Mouse (Mus musculus) B cell, adult 2 months (primary cell): ENCODE measurements around the gene Plbd2.
A peak's percentile ranks its signal among the peaks of the same experiment; 100 is the strongest.

Experiments
- DNase-seq, 2 experiments: peaks; one replicate each; pipeline ENCODE4 v3.0.0; 2022

Plbd2 gene

DNA sequence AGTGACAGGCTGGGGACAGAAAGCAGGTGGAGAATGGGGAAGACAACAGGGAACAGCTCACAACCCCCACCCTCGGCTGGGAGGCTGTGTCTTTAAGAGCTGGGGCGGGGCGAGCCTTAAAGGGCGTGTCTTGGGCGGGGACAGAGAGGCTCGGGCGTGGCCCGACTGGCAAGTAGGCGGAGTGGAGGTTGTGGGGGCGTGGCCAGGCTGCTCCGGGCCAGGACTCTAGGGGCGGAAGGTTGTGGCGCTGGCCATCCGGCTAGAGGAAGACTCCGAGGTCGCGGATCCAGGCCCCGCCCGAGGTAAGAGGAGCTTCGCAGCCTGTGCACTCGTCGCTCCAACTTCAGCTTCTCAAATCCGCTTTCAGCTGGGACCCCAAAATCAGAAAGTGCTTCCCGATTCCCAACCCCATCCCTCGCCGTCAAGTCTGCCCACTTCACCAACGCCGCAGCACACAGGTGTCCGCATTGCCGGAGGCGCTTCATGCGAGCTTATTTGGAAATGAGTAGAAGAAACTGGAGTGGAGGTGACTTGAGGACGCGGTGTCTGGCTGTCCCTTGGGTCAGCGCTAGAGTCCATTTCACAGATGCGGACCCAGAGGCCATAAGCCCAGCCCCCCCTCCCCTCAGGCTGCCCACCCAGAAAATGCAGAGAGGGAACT is 7.7 kb upstream of the Plbd2 start, which contains the start of gene Slc8b1:
TSS of gene Slc8b1 (plus strand) at position 187 of the 661 bp plus-strand sequence.
- peak; percentile 99 for DNase-seq

DNA sequence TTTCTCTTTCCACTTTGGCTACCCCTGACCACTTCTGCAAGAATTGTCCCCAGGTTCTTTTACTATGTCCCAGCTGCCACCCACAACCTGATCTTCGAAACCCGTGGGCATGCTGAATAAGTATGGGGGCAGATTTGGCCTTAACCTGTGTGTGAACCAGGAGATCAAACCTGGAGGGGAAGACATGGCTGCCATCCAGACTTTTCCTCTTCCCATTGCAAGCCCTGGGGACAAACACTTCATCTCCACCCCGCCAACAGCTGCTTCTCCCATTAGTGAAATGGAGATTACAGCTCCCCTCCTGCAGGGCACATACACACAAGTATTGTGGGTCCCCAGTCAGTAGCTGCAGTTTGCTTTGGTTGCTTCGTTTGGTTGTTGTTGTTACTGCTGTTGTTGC is 3.9 kb upstream of the Plbd2 start:
- DNase-seq = no peak

DNA sequence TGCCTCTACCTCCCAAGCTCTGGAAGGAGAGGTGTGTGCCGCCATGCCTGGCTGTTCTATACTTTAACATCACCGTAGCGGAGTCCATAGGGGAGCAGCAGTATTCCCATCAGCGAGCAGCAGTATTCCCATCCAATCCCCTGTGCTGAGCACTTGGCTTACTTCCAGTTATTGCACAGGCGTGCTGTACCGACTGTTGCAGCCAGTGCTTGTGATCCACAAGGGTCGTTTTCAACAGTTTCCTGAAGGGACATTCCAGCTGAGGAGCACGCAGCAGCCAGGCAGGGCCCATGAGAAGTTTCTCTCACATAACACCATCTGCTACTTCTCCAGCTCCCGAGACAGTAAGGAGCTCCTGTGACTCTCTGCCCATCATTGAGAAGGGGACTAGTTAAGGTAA is 3.1 kb upstream of the Plbd2 start:
- DNase-seq = no peak

DNA sequence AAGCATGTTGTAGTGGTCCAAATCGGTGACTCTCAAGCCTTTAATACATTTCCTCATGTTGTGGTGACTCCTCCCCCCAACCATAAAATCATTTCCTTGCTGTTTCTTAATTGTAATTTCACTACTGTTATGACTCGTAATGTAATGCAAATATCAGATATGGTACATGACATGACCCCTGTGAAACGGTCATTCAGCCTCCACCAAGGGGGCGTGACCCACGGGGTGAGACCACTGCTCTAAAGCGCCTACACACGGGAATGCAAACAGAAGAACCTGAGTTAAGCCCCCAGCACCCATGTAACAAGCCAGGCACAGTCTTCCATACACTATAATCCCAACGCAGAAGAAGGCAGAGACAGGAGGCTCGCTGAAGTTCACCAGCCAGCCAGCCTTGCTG is 2.4 kb upstream of the Plbd2 start:
- DNase-seq = no peak

DNA sequence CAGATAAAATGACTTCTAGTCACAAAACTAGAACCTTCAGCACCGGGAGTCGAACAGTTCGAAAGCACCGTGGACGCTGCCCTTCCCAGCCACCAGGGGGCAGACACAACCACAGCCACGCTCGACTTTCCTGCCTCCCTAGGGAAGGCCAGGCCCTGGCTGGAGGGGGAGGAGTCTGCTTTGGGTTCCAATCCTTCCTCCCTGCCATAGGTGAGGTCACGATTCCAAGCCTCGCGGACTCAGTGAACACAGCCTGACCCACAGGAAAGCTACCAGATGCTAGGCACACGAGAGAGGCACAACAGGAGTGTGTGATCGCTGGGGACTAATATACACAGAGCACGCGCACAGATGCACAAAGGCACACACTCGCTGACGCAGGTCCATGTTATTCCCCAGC is 1.9 kb upstream of the Plbd2 start:
- DNase-seq = peak; percentile 72 to 78

DNA sequence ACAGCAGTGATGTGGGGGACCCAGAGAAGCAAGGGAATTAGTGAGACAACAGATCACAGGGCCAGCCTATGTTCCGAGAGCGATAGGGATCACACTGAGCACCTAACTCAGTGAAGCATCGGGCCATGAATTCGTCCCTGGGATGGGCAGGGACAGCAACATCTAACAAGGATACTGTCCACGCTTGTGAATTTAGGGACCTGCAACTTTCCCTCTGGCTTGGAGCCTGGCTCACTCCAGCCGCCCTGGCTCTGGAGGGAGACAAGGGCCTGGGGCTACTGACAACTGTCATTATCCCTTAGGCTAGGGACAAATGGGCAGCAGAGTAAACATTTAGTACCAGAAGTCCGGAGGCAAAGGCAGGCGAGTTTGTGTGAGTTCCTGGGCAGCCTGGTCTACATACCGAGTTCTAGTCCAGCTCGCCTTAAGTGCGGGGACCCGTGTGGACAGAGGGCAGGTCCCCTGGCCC is 716 bp downstream of the Plbd2 start:
- DNase-seq = no peak

DNA sequence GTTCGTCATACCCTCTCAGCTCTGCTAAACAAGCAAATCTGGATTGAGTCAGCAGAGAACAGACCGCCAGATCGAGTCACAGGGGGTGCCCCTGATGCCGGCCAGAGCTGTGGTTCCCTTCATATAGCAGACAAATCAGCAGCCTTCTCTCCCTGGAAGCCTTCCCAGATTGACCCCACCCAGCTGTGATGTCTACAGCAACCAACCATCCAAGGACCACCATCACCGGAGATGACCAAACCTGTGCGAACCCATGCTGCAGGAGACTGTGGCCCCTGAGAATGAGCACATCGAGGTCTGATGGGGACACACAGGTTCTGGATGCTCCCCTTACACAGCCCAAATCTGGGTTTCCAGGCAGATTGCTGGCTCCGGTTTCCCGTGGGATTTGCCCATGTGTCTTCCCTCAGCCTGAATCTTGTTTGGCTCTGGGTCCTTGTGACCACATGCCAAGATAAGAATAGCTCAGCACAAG is 1.2 kb downstream of the Plbd2 start:
- no peak for DNase-seq

DNA sequence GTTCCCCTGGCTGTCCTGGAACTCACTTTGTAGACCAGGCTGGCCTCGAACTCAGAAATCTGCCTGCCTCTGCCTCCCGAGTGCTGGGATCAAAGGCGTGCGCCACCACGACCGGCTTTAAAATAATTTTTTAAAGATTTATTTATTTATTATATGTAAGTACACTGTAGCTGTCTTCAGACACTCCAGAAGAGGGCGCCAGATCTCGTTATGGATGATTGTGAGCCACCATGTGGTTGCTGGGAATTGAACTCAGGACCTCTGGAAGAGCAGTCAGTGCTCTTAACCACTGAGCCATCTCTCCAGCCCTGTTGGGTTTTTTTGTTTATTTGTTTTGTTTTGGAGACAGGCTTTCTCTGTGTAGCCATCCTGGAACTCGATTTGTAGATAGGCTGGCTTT is 2.8 kb downstream of the Plbd2 start:
- peak; percentile 46 to 51 for DNase-seq

DNA sequence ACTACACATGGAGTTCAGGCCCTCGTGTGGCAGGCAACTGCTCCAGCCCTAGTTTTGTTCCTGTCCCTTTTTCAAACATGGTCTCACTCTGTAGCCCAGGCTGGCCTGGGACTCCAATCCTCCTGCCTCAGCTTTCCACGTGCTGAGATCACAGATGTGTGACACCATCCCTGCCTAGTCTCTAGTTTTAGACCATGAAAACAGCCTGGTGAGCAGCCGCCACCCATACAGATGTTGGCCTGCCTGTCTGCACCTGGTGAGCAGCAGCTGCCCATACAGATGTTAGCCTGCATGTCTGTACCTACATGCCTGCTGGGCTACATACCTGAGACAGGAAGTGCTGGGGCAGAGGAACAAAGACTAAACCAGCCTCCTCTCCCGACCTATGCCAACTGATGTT is 4.2 kb downstream of the Plbd2 start:
- no peak for DNase-seq

DNA sequence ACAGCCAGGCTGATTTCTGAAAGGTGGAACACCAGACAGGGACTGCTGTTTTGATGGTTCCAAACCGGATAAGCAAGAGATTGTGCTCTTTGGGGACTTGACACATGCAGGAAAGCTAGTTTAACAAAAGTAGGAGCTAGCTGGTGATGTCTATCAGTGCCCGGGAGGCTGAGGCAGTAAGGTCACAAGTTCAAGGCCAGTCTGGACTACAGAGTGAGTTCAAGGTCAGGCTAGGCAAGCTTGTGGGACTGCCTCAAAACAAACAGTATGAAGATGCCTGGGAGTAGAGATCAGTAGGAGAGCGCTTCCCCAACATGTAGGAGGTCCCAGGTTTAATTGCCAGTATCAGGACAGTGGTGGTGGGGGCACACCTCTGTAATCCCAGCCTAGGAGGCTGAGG is 6.4 kb downstream of the Plbd2 start:
- DNase-seq = no peak

DNA sequence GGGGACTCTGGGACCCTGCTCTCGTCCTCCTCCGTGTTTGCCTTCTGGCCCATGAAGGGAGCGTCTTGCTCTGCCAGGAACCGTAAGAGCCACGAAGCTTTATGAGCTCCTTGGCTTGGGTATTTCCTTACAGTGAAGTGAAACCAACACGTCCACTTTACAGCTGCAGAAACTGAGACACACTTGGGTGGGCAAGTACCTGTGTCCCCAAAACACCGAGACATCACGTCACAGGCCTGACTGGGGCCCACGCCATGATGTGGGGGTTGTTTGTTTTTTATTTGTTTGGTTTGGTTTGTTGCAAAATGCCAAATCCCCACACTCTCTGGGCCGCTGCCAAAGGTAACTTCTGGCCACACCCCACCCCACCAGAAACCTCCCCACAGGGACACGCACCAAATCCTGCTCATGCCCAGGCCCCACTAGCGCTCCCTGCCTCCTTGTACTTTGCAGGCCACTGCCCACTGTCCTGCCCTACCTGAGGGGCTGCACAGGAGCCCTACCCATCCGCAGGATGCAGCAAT is 7.7 kb downstream of the Plbd2 start:
- peak; percentile 28 to 36 for DNase-seq

DNA sequence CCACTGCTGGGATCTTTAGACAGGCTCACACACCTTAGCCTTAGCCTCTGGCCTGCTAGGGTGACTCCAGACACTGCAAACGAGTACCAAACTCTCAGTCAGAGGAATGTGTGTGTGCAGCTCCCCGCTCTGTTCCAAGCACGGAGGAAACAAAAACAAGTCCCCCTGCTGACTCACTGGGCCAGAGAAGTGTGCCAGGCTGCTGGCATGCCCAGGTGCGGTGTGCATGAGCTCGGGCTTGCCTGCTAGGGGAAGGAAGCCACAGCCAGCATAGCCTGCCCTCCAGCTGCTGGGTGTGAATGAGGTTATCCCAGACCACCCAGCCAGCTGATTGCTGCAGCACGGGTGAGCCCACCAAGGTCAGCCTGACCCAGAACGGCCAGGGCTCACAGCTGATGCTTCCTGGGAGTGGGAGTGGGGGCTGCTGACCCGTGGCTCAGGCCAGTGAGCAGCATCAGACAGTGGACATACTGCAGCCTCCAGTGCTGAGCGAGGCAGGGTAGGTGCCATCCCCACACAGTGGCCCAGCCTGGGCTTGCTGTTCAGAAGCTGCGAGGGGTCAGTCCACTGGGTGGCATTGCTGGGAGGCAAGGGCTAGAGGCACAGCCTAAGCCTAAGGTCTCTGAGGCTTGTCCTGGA is 8.2 kb downstream of the Plbd2 start:
- no peak for DNase-seq

DNA sequence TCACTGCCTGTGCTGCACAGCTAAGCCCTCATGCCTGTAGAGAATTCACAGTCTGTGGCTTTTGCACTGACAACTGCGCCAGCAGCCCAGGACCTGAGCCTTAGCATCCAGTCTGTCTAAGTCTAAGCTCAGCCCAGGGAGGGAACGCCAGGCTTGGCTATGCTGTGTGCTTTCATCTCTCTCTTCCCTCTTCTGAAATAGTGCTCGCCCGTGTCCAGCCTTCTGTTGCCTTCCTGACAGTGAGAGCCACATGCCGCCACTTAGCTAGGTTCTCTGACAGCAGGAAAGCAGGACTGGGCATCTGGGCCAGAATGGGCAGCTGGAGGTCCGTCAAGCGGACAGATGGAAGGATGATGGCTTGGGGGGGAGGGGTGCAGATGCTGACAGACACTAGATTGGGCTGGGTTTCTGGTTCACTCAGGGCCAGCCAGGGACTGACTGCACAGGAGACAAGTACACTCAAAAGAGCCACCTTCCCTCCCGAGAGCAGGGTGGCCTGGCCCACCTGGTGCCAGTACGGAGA is 9.5 kb downstream of the Plbd2 start:
- DNase-seq = no peak

DNA sequence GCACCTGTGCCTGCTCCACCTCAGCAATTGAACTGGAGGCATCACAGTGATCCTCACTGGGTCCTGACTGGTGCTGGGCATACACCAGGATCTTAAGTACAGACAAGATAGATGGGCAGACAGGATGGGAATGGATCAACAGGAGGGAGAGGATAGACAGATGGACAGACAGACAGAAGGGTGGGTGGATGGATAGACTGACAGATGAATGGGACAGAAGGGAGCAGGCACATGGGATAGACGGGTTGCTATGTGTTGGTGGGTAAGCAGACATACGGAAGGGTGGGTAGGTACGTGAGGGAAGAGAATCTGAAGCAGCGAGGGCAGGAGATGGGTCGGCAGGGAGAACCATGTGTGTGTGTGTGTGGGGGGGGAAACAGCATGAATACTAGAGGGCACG is 10.0 kb downstream of the Plbd2 start:
- DNase-seq = no peak

DNA sequence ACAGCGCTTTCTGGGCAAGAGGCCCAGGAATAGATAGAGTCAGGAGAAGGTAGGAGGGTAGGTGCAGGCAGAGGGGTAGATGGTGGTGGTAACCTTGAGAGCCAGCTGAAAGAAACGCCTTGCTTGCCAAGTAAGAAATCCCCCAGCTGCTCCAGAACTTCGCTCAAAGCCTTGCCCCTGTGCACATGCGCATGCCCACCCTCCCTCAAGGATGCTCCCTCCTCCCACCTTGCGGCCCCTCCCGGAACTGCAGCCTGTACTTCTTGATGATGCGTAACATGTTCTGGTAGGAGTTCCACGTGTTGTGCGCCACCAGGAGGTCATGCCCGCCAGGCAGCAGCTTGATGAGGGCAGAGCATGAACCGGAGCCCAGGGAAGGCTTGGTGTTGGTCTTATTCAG is 11.0 kb downstream of the Plbd2 start:
- DNase-seq = no peak

DNA sequence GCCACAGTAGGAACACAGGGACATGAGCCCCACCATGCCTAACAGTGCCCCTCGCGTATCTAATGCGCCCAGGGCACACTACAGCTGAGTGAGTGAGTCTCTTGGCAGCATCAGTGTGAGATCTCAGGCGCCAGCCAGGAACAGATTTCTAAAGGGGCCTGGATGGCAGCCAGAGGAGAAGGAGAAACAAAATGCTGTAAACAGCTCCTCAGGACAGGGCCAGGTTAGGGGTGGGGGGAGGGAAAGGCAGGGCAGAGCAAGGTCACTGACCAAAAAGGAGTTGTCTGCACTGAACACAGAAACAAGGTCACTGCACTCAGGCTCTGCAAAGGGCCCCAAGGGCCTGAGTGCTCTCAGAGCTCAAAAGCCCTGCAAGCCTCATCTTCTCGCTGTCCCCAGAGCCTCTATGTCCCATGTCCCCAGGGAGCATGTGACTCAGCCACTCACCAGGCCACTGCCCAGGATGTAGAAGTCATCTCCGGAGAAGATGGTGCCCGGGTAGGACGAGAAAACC is 12.7 kb downstream of the Plbd2 start:
- DNase-seq = no peak

DNA sequence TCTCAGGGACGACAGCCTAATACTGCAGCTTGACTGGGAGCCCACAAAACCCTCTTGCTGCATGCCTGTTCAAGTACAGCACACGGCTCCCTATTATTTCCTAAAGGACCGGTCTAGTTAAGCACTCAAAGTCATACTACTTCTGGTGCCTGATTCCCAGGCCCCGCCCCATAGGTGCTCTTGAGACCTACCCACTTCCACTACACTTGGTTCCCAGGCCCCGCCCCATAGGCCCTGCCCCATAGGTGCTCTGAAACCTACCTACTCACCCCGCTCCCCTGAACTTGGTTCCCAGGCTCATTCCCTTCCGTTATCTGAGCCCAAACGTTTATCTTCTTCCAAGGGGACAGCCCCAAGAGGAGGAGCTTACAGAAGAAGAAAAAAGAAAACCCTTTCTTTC is 15.6 kb downstream of the Plbd2 start:
- DNase-seq = no peak

DNA sequence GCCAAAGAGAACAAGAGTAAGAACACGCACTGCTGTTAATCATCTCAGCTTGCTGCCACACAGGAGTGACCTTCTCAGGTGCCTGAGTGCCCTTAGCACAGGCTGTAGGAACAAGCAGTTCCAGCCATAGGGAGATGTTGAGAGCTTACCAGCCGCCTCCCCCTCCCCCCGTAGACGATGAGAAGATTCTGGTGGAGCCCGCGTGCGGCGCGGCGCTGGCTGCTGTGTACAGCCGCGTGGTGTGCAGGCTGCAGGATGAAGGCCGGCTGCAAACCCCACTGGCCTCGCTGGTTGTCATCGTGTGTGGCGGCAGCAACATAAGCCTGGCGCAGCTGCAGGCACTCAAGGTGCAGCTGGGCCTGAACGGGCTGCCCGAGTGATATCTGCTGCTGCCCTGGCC is 20.0 kb downstream of the Plbd2 start:
- DNase-seq = no peak

DNA sequence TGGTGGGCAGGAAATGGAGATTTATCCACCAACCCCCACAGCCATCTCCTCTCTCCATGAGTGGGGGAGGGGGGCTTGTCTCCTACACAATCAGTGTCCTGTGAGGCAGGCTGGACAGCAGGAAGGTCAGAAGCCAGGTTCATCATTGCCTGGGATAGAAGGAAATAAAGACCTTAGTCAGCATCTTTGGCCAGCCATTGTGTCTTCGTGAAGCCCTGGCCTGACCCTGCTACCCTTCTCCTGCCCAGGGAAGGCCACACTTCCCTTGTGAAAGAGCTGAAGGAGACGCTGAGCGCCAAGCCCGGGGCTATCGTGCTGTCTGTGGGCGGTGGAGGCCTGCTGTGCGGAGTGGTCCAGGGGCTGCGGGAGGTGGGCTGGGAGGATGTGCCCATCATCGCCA is 22.2 kb downstream of the Plbd2 start:
- no peak for DNase-seq

DNA sequence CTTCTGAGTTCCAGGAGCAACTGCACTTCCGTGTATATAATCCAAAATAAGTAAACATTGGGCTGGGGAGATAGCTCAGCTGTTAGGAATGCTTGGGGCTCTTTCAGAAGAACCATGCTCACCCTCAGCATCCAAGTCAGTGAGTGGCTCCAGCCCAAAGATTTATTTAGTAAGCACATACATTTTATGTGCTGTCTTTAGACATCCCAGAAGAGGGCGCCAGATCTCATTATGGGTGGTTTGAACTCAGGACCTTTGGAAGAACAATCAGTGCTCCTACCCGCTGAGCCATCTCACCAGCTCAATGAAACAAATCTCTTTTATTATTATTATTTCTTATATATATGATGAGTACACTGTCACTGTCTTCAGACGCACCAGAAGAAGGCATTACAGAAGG is 23.9 kb downstream of the Plbd2 start:
- DNase-seq = peak; percentile 30 to 45

DNA sequence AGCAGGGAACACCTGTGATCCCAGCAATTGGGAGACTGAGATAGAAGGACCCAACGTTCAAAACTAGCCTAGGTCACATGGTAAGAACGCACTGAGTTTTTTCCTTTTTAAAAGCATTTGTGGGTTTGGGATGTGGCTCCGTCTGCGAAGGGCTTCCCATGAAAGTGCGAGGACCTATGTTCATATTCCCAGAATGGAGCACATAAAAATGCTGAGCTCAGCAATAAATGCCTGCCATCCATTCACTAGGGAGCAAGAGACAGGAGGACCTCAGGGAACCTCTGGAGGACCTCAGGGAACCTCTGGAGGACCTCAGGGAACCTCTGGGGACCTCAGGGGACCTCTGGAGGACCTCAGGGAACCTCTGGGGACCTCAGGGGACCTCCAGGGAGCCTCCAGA is 25.4 kb downstream of the Plbd2 start:
- no peak for DNase-seq

DNA sequence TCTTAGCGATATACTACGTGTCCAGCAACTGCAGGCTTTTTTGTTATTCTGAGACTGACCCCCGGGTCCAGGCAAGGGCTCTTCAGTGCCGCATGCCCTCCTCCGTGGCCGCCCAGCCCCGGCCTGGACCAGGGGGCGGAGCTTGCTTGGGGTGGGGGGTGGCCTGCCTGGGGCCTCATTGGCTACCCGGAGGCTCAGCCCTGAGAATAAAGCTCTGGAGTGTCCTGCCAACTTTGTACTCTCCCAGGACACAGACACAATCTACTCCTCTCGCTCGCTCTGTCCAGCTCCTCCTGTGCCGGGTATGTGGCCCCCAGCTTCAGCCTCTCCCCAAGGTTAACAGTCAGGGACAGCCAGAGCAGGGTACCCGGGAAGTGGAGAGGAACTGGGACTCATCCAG is 27.1 kb downstream of the Plbd2 start, which contains the start of gene Sds:
TSS of gene Sds (plus strand) at position 231 of the 400 bp plus-strand sequence.
- DNase-seq = no peak

DNA sequence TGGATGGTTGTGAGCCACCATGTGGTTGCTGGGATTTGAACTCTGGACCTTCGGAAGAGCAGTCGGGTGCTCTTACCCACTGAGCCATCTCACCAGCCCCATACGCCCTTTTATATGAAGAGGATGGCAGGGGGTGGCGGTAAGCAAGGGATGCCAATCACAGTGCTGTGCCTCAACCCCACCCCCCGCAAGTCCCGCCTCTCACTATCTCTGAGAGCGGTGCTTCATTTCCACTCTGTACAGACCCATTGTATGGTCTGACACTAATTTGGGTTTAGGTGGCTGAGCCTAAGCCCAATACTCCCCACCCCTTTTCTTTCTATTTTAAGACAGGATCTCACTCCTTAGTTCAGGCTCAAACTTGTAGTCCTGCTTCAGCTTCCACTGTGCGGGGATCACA is 27.6 kb downstream of the Plbd2 start:
- no peak for DNase-seq

DNA sequence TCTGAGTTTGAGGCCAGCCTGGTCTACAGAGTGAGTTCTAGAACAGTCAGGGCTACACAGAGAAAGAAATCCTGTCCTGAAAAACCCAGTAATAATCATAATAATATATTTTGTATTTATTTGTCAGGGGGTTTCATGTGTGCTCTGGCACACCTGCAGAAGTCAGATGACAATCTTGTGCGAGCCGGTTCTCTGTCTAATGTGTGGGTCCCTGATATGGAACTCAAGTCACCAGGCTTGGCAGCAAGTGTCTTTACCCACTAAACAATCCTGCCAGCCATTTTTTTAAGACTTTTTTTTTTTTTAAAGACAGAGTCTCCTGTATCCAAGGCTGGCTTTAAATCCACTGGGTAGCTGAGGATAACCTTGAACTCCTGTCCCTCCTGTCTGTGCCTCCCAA is 30.1 kb downstream of the Plbd2 start:
- no peak for DNase-seq
